Mouse (Mus musculus): Measurements from ENCODE around the gene Tm2d3.

The Tm2d3 gene

DNA sequence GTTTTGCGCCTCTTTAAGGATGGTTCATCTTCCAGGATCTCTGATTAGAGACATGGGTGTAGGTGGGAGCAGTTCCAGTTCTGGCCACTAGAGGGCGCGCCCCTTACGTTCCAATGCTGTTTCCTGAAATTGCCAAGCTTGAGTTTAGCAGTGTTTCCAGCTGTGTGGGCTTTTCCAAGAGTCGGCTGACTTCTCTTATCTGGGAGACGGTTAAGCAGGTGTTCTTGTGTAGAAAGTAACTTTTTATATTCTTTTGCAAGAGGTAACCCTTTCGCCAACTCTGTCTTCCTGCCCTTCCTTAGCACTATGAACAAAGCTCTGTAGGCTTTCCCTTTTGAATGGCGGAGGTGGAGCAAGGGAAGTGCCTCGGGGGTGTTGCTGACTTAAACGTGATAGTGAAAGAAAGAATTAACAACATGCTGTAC is 13.9 kb downstream of the Tm2d3 start:
- DNase-seq (ENCODE audit: low spot score in 2 of 2): peak; percentile 78 to 90

DNA sequence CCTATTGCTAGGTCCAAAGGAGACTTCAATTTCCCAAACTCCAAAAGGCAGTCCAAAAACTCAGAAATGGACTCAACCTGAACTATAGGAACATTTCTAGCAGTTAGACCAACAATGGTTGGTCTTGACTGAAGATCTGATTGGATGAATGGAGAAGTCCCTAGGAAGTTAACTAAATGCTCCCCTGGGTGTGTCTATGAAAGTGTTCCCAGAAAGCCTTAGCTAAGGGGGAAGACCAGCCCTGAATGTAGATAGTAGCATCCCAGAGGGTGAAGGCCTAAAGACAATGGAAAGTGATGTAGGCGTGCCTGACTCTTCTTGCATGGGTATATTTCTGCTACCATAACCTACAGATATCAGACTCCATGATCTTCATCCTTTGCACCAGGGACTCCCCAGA is 17.5 kb downstream of the Tm2d3 start:
- no peak for DNase-seq (ENCODE audit: low spot score in 2 of 2)

DNA sequence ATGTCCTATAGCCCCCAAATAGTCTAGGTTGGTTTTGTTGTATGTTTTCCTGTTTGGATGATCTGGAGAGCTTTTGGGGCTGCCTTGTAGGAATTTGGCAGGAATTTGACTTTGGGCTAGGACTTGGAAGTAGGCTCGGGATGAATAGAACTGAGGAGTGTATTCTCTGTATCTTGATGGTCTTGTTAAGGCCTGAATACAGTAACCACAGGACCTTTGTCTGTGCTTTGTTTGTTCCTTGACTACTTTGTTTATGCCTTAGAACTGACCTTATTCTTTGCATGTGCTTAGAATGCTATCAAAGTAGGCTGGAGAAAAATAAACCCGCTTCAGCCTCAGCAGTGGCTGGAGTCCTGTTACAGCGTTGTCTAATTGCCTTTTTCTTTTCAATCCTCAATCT is 19.3 kb downstream of the Tm2d3 start:
- no peak for DNase-seq (ENCODE audit: low spot score in 2 of 2)

GRCm38 (mm10) chr7:65713782-65714181 is 22.8 kb downstream of the Tm2d3 start:
- DNase-seq (ENCODE audit: low spot score in 2 of 2): no peak

DNA sequence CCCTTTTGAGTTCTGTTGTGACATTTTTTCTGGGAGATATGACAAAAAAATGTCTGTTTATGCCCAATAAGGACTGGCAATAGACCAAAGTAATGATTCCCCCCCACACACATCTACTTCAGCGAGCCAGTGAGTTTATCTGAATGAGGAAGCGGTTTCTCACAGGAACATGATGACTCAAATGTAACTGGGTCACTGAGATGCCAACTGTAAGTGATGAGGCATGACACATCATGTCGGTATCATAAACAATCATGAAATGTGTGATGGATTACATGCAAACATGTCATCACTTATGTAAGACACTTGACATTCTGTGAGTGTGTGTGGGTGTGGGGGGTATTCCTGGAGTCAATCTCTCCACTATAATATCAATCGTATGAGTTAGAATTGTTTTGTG is 23.3 kb downstream of the Tm2d3 start:
- no peak for DNase-seq (ENCODE audit: low spot score in 2 of 2)

DNA sequence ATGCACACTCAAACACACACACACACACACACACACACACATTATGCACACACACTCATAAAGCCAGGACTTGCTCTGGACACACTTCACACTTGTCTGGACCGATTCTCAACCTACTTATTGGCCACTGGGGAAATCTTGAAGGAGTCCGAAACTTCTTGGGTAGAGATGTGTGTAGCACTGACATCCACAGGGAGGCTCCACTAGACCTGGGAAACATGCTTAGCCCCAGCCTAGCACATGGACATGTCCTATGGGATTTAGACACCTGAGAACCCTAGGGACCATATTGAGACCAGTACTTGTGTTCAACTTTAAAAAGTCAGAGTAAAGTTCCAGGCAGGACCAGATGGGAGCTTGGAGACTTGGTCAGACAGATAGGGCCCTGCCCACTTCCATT is 43.1 kb downstream of the Tm2d3 start:
- no peak for DNase-seq (ENCODE audit: low spot score in 2 of 2)

- no peak for DNase-seq (ENCODE audit: low spot score in 2 of 2)
These were observed 44.3 kb downstream of the Tm2d3 start for GRCm38 (mm10) chr7:65735261-65735660.

DNA sequence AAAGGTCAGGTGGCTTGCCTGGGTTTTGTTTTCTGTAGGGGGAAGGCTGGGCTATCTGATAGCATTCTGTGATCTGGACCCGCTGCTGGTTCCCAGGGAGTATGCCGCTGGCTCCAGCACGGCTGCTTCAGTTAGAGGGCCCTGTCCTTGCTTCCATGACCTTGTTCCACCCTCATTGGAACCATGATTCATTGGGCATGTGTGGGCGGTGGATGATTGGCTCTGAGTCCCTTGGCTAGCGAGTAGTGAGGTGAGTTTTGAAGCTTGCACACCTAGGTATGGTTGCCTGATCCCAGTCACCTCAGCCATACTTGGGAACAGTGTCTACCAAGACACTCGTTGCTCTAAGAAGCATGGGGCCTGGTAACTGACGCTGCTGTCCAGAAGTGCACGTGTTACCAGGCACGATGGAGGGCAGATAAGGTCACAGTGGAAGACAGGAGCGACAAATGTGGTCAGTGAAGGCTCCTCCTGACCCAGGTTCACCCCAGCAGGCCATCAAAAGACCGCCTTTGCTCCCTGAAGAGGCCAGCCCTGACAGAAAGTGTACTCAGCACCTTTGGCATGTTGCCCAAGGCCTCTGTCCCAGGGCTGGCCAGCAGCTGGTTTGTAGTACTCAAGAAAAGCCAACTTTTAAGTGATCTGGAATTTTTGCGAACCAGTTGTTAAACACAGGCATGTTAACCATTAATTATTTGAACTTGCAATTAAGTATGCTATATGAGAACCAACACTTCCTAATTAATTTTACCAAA is 46.5 kb downstream of the Tm2d3 start:
- no peak for DNase-seq (ENCODE audit: low spot score in 2 of 2)

DNA sequence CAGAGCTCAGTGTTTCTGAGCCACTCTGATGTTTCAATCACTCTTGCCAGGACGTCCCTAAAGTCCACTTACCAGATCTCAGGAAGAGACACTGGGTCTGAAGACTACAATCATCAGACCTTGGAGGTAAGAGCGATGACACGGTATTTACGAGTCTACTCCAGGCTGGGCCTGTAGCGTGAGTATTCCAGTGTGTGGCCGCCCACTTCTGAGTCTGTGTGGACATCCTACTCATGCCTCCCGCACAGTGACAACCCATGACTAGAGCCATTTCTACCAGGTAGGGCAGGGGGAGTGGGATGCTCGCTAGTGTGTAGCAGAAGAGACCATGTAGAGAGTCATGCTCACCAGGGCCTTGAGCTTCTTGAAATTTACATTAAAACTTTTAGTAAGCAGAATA is 51.9 kb downstream of the Tm2d3 start:
- DNase-seq (ENCODE audit: low spot score in 2 of 2): no peak

DNA sequence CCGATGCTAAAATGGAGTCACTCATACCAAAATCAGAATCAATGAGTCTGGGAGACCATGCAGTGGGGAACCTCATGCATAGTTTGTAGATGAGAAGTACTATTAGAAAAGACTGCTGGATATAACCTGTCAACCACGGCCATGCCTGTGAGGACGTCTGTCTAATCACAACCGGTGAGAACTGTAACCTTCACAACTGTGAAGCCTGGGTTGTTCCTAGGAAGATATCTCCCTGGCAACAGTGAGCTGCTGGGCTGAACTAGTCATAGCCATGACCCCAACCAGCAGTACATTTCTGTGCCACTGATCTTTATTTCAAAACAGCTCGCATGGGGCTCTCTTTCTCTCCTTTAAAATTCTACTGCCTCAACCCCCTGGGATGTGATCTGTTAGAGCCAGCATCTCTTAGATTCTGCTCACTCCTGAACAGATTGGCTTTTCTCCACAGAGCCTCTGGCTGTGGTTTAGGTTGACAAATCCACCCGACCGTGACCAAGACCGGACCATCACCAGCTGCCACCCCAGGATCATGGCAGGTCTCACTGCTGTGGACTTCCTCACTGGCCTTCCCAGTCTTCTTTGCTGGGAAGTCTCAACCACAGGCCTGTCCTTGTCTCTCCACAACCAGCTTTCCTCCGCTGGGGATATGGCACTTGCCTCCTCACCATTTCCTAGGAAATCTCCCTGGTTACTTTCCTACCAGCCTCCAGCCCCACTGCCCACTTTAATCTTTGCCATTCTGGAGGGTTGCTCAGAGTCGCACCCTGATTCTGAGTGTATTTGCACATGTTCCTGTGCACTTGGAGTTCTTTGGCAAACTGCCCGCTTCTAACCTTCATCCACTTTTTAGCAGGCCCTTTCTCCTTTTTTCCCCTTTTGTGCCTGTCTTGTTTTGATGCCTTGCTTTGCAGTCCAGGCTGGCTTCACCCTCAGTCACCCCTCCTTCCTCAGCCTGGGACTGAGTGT is 57.3 kb downstream of the Tm2d3 start:
- DNase-seq (ENCODE audit: low spot score in 2 of 2): no peak

Measured in frontal cortex, postnatal 25 days (tissue).